Mouse (Mus musculus) intestine, embryonic 15.5 days (tissue): ENCODE measurements around the gene Cdon. TPM values are rescaled to one million over a fixed set of nuclear protein-coding genes. Genes with fewer than 3 reads are reported as not detected.

Source experiments
- ATAC-seq: fragments of 200-750 bp; cut with Nextera tagmentation; 2 replicates; pipeline ENCODE4 v1.8.0; 2017; ENCODE audit warnings: moderate TSS enrichment, moderate library complexity
- H3K27ac ChIP-seq: fragments of 300-500 bp; sonication (generic); 2 replicates; pipeline ENCODE4 v1.5.1; 2015; ENCODE audit warnings: mild to moderate bottlenecking, inconsistent platforms
- H3K27me3 ChIP-seq: fragments of 300-500 bp; sonication (generic); replicated peaks from 2 replicates; pipeline ENCODE4 v1.6.1; 2015; ENCODE audit warnings: inconsistent platforms
- H3K36me3 ChIP-seq: fragments of 300-500 bp; sonication (generic); 2 replicates; pipeline ENCODE4 v1.6.1; 2015; ENCODE audit warnings: inconsistent platforms
- H3K4me1 ChIP-seq: fragments of 300-500 bp; sonication (generic); replicated peaks from 2 replicates; pipeline ENCODE4 v1.6.1; 2015; ENCODE audit warnings: inconsistent platforms
- H3K4me2 ChIP-seq: fragments of 300-500 bp; sonication (generic); replicated peaks from 2 replicates; pipeline ENCODE4 v1.6.1; 2015; ENCODE audit warnings: mild to moderate bottlenecking, inconsistent platforms
- H3K4me3 ChIP-seq: fragments of 300-500 bp; sonication (generic); replicated peaks from 2 replicates; pipeline ENCODE4 v1.5.1; 2015; ENCODE audit warnings: inconsistent platforms
- H3K9ac ChIP-seq: fragments of 300-500 bp; sonication (generic); 2 replicates; pipeline ENCODE4 v1.6.1; 2015; ENCODE audit warnings: inconsistent platforms
- H3K9me3 ChIP-seq: fragments of 300-500 bp; sonication (generic); 2 replicates; pipeline ENCODE4 v1.6.1; 2016; ENCODE audit warnings: inconsistent platforms
- WGBS: fragments of 180-500 bp; shearing (Covaris S2); methylation state at CpG from one replicate; pipeline ENCODE4 v1.1.7; 2015; 5-methylcytosine and 5-hydroxymethylcytosine counted together
- polyA plus RNA-seq: library from polyadenylated mRNA; unstranded; fragments of >200 nt; fragmentation: Nextera tagmentation; extraction: Ambion mirVana; gene quantifications from 2 replicates; pipeline ENCODE4 v1.2.1, GENCODE M21; 2015

Gene Cdon
- polyA plus RNA-seq, 1 experiment from 2014 or later = 8.2 TPM

- no peaks in the 10 kb centered on the region for H3K27me3 ChIP-seq
- no peaks in the 10 kb centered on the region for H3K36me3 ChIP-seq
- no peak overlapping the region for H3K27ac ChIP-seq
- H3K4me1 ChIP-seq = peaks cover 4% of the 10 kb centered on the region; the same call in 1 of the 2 replicates
- H3K4me2 ChIP-seq = no peak overlapping the region
- no peak overlapping the region for H3K4me3 ChIP-seq
- ATAC-seq = no peak
- H3K9me3 ChIP-seq = no peaks in the 10 kb centered on the region
- no peak overlapping the region for H3K9ac ChIP-seq
These were observed 18.8 kb downstream of the Cdon start for GRCm38 (mm10) chr9:35439754-35440153.

- no peaks in the 10 kb centered on the region for H3K36me3 ChIP-seq
- H3K27ac ChIP-seq = no peak overlapping the region
- 58% methylated on average over 5 of the region's 5 CpGs for WGBS
- no peak for ATAC-seq
- H3K9me3 ChIP-seq = no peaks in the 10 kb centered on the region
- H3K9ac ChIP-seq = no peak overlapping the region
- no peak overlapping the region for H3K4me2 ChIP-seq
- H3K27me3 ChIP-seq = no peaks in the 10 kb centered on the region
- H3K4me3 ChIP-seq = no peak overlapping the region
- no peaks in the 10 kb centered on the region for H3K4me1 ChIP-seq
These were observed 21.5 kb downstream of the Cdon start for GRCm38 (mm10) chr9:35442476-35442875.

GRCm38 (mm10) chr9:35443618-35444511, 22.9 kb downstream of the Cdon start:
- Histone ChIP-seq H3K9ac (no peak overlapping the region), H3K9me3 (no peaks in the 10 kb centered on the region), H3K4me1 (no peaks in the 10 kb centered on the region), H3K4me2 (no peak overlapping the region), H3K36me3 (no peaks in the 10 kb centered on the region), H3K27ac (no peak overlapping the region), H3K4me3 (no peak overlapping the region), H3K27me3 (no peaks in the 10 kb centered on the region)
- ATAC-seq = no peak
- 75% methylated on average over 13 of the region's 13 CpGs for WGBS

- H3K4me1 ChIP-seq = no peaks in the 10 kb centered on the region
- no peak overlapping the region for H3K4me2 ChIP-seq
- ATAC-seq = no peak
- no peak overlapping the region for H3K27ac ChIP-seq
- no peaks in the 10 kb centered on the region for H3K36me3 ChIP-seq
- no peak overlapping the region for H3K4me3 ChIP-seq
- H3K9me3 ChIP-seq = no peaks in the 10 kb centered on the region
- H3K27me3 ChIP-seq = no peaks in the 10 kb centered on the region
- WGBS = 71% methylated on average over 8 of the region's 8 CpGs
- no peak overlapping the region for H3K9ac ChIP-seq
These were observed 23.6 kb downstream of the Cdon start for GRCm38 (mm10) chr9:35444512-35444886.

- Histone ChIP-seq H3K4me2 (no peak overlapping the region), H3K27ac (no peak overlapping the region), H3K4me3 (no peak overlapping the region), H3K9me3 (no peaks in the 10 kb centered on the region), H3K36me3 (no peaks in the 10 kb centered on the region), H3K27me3 (no peaks in the 10 kb centered on the region), H3K4me1 (no peaks in the 10 kb centered on the region), H3K9ac (no peak overlapping the region)
- WGBS = 66% methylated on average over 4 of the region's 4 CpGs
- no peak for ATAC-seq
These were observed 26.0 kb downstream of the Cdon start for GRCm38 (mm10) chr9:35446916-35447315.

- ATAC-seq = no peak
- Histone ChIP-seq H3K27ac (no peak overlapping the region), H3K36me3 (peaks cover 19% of the 10 kb centered on the region), H3K4me3 (no peak overlapping the region), H3K4me2 (no peak overlapping the region), H3K4me1 (no peaks in the 10 kb centered on the region), H3K9me3 (no peaks in the 10 kb centered on the region), H3K27me3 (no peaks in the 10 kb centered on the region), H3K9ac (no peak overlapping the region)
- 45% methylated on average over 6 of the region's 6 CpGs for WGBS
These were observed 32.4 kb downstream of the Cdon start for GRCm38 (mm10) chr9:35453311-35453710.

- no peak for ATAC-seq
- no peak overlapping the region for H3K4me3 ChIP-seq
- H3K27ac ChIP-seq = no peak overlapping the region
- H3K9me3 ChIP-seq = no peaks in the 10 kb centered on the region
- peaks cover 14% of the 10 kb centered on the region for H3K36me3 ChIP-seq
- WGBS = 76% methylated on average over 8 of the region's 8 CpGs
- no peaks in the 10 kb centered on the region for H3K4me1 ChIP-seq
- no peak overlapping the region for H3K4me2 ChIP-seq
- no peaks in the 10 kb centered on the region for H3K27me3 ChIP-seq
- H3K9ac ChIP-seq = no peak overlapping the region
These were observed 38.7 kb downstream of the Cdon start for GRCm38 (mm10) chr9:35459594-35459993.

- Histone ChIP-seq H3K4me3 (no peak overlapping the region), H3K9ac (no peak overlapping the region), H3K4me1 (0 out of 2 replicates have a peak, but pooled peaks cover 2% of the 10 kb centered on the region), H3K9me3 (no peaks in the 10 kb centered on the region), H3K36me3 (0 out of 2 replicates have a peak, but pooled peaks cover 6% of the 10 kb centered on the region), H3K4me2 (no peak overlapping the region), H3K27ac (no peak overlapping the region), H3K27me3 (no peaks in the 10 kb centered on the region)
- WGBS = 45% methylated on average over 8 of the region's 8 CpGs
- ATAC-seq = peak; percentile 92
These were observed 46.4 kb downstream of the Cdon start for GRCm38 (mm10) chr9:35467264-35467817.

GRCm38 (mm10) chr9:35468913-35469312, 48.0 kb downstream of the Cdon start:
- no peak for ATAC-seq
- H3K36me3 ChIP-seq = 0 out of 2 replicates have a peak, but pooled peaks cover 6% of the 10 kb centered on the region
- H3K9ac ChIP-seq = no peak overlapping the region

GRCm38 (mm10) chr9:35474104-35474724, 53.3 kb downstream of the Cdon start:
- Histone ChIP-seq H3K36me3 (0 out of 2 replicates have a peak, but pooled peaks cover 10% of the 10 kb centered on the region), H3K9me3 (no peaks in the 10 kb centered on the region), H3K27me3 (no peaks in the 10 kb centered on the region), H3K4me2 (no peak overlapping the region), H3K4me3 (no peak overlapping the region), H3K4me1 (no peaks in the 10 kb centered on the region), H3K27ac (no peak overlapping the region), H3K9ac (no peak overlapping the region)
- WGBS = 64% methylated on average over 10 of the region's 10 CpGs
- ATAC-seq = no peak

More at GRCm38 (mm10) chr9:35468913-35469312, 48.0 kb downstream of the Cdon start:
- H3K27me3 ChIP-seq = no peaks in the 10 kb centered on the region
- H3K4me2 ChIP-seq = no peak overlapping the region
- H3K27ac ChIP-seq = no peak overlapping the region
- no peak overlapping the region for H3K4me3 ChIP-seq
- 0 out of 2 replicates have a peak, but pooled peaks cover 2% of the 10 kb centered on the region for H3K4me1 ChIP-seq
- no peaks in the 10 kb centered on the region for H3K9me3 ChIP-seq

GRCm38 (mm10) chr9:35475394-35475793, 54.5 kb downstream of the Cdon start:
- no peak overlapping the region for H3K4me2 ChIP-seq
- H3K9me3 ChIP-seq = no peaks in the 10 kb centered on the region
- no peaks in the 10 kb centered on the region for H3K27me3 ChIP-seq
- H3K4me3 ChIP-seq = no peak overlapping the region
- no peaks in the 10 kb centered on the region for H3K4me1 ChIP-seq
- H3K36me3 ChIP-seq = 0 out of 2 replicates have a peak, but pooled peaks cover 11% of the 10 kb centered on the region
- WGBS = 88% methylated on average over 7 of the region's 7 CpGs
- no peak overlapping the region for H3K27ac ChIP-seq
- ATAC-seq = no peak
- no peak overlapping the region for H3K9ac ChIP-seq

- Histone ChIP-seq H3K27me3 (no peaks in the 10 kb centered on the region), H3K27ac (no peak overlapping the region), H3K4me3 (no peak overlapping the region), H3K4me1 (no peaks in the 10 kb centered on the region), H3K9me3 (no peaks in the 10 kb centered on the region), H3K9ac (no peak overlapping the region), H3K4me2 (no peak overlapping the region), H3K36me3 (0 out of 2 replicates have a peak, but pooled peaks cover 5% of the 10 kb centered on the region)
- no peak for ATAC-seq
- 91% methylated on average over 6 of the region's 6 CpGs for WGBS
These were observed 58.5 kb downstream of the Cdon start for GRCm38 (mm10) chr9:35479456-35479855.
